Mouse (Mus musculus): ENCODE measurements around the gene Rbm8a. TPM values are rescaled to one million over a fixed set of nuclear protein-coding genes. Genes with fewer than 3 reads are reported as not detected.

The Rbm8a gene
- 10 to 100 TPM; 68.8 to 72.9 TPM for total RNA-seq (2021)
- long read RNA-seq, experiment 1, transcript Rbm8a-201 (6 exons, 2,608 nt): major isoform, 52 of 114 reads
- long read RNA-seq, experiment 1, transcript Rbm8a-202 (6 exons, 2,604 nt): minor isoform, 35 of 114 reads
- long read RNA-seq, experiment 1, partial matches to known transcripts: 5 of 114 reads
- long read RNA-seq, experiment 1, other reads (novel, unspliced or antisense): 21 of 114 reads
- long read RNA-seq, experiment 2, transcript Rbm8a-202 (6 exons, 2,604 nt): minor isoform, 25 of 78 reads
- long read RNA-seq, experiment 2, transcript Rbm8a-201 (6 exons, 2,608 nt): major isoform, 37 of 78 reads
- long read RNA-seq, experiment 2, partial matches to known transcripts: 5 of 78 reads
- long read RNA-seq, experiment 2, other reads (novel, unspliced or antisense): 6 of 78 reads

GRCm38 (mm10) chr3:96629729-96630600 is at the start of gene Rbm8a:
TSS of gene Rbm8a (plus strand) at chr3:96629933.
- DNase-seq: peak; percentile 97

GRCm38 (mm10) chr3:96581141-96581540 is 48.6 kb upstream of the Rbm8a start:
- no peak for DNase-seq

- DNase-seq: no peak
These were observed 47.8 kb upstream of the Rbm8a start for GRCm38 (mm10) chr3:96581771-96582515.

GRCm38 (mm10) chr3:96583386-96583785 is 46.3 kb upstream of the Rbm8a start:
- DNase-seq: no peak

GRCm38 (mm10) chr3:96590657-96591056 is 39.1 kb upstream of the Rbm8a start:
- DNase-seq: no peak

- peak; percentile 41 for DNase-seq
These were observed 36.4 kb upstream of the Rbm8a start for GRCm38 (mm10) chr3:96593374-96593773.

GRCm38 (mm10) chr3:96593790-96594560 is 35.8 kb upstream of the Rbm8a start, which contains the start of gene Polr3gl:
TSS of gene Polr3gl (minus strand) at chr3:96594181.
- DNase-seq: peak; percentile 95

GRCm38 (mm10) chr3:96594851-96595250 is 34.9 kb upstream of the Rbm8a start:
- no peak for DNase-seq

- DNase-seq: no peak
These were observed 34.1 kb upstream of the Rbm8a start for GRCm38 (mm10) chr3:96595661-96596060.

- DNase-seq: peak; percentile 69
These were observed 33.5 kb upstream of the Rbm8a start, which contains the start of gene Ankrd34a for GRCm38 (mm10) chr3:96596228-96596707. TSS of gene Ankrd34a (plus strand) at chr3:96596636.

GRCm38 (mm10) chr3:96596855-96597254 is 32.9 kb upstream of the Rbm8a start:
- no peak for DNase-seq

GRCm38 (mm10) chr3:96597435-96597891 is 32.3 kb upstream of the Rbm8a start:
- peak; percentile 38 for DNase-seq

- peak; percentile 85 for DNase-seq
These were observed 31.3 kb upstream of the Rbm8a start for GRCm38 (mm10) chr3:96598156-96599068.

- no peak for DNase-seq
These were observed 30.7 kb upstream of the Rbm8a start for GRCm38 (mm10) chr3:96599069-96599393.

GRCm38 (mm10) chr3:96599411-96599810 is 30.3 kb upstream of the Rbm8a start:
- no peak for DNase-seq

GRCm38 (mm10) chr3:96600639-96601250 is 29.0 kb upstream of the Rbm8a start, which contains the start of gene Lix1l:
TSS of gene Lix1l (plus strand) at chr3:96601149.
- DNase-seq: peak; percentile 94

- DNase-seq: peak; percentile 81
These were observed 28.4 kb upstream of the Rbm8a start for GRCm38 (mm10) chr3:96601251-96601787.

- DNase-seq: peak; percentile 67
These were observed 27.6 kb upstream of the Rbm8a start for GRCm38 (mm10) chr3:96601941-96602703.

GRCm38 (mm10) chr3:96602704-96603084 is 27.0 kb upstream of the Rbm8a start:
- DNase-seq: no peak
